Mouse (Mus musculus) c-Kit-negative CD71-positive TER-119-positive erythroid progenitor cells, embryonic 14.5 days (primary cell): ENCODE measurements at regions not wholly inside any gene's neighbourhood (a gene's known extent, or its start where the extent isn't known, plus 50 kb on each side); places are given as distances from the start of the nearest gene placed in this dataset.
"Not testable (repeated sequence)": the region's sequence is repeated elsewhere in the genome, so short reads cannot be mapped to it uniquely, and the experiment has no call there.

Experiments used
- DNase-seq: peaks from one replicate; pipeline ENCODE4 v3.0.0-alpha.2; 2013; ENCODE audit warnings: low read depth, low spot score

- no peak for DNase-seq
Observed at GRCm38 (mm10) chr3:58224696-58225095, 189.8 kb upstream of the Tsc22d2 start.

GRCm38 (mm10) chr3:58226447-58227321, 187.8 kb upstream of the Tsc22d2 start:
- no peak for DNase-seq

DNA sequence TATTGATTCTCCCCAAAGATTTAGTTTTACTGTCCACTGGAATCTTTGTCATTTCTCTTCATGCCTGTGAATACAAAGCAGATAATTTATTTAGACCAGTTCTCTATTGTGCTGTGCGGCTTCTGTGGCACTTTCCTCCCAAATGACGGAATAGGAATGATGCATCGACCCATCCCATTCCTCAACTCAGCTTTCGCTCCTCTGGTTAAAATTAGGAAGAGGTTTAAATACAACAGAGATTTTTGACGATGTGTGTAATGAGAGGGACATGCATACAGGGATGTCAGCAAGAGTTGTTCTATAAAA, 187.2 kb upstream of the Tsc22d2 start:
- no peak for DNase-seq

GRCm38 (mm10) chr3:58228189-58228588, 186.3 kb upstream of the Tsc22d2 start:
- DNase-seq = no peak

GRCm38 (mm10) chr3:58231746-58232145, 182.8 kb upstream of the Tsc22d2 start:
- DNase-seq = no peak

DNA sequence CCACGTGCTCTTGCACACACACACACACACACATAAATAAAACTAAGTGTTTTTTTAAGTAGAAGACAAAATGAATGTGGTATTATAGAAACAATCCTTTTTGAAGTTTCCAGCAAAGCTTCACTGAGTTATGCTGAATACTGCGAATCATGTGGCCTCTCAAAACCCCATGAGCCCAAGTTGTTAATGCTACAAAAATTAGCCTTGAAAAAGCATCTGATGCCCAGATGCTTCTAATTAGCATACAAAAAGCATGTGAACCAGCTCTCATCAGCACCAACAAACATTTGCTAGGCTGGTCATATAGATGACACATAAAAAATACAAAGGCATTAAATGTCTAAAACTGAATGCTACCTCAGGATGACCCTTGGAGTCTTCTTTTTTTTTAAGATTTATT, 181.2 kb upstream of the Tsc22d2 start:
- no peak for DNase-seq

DNA sequence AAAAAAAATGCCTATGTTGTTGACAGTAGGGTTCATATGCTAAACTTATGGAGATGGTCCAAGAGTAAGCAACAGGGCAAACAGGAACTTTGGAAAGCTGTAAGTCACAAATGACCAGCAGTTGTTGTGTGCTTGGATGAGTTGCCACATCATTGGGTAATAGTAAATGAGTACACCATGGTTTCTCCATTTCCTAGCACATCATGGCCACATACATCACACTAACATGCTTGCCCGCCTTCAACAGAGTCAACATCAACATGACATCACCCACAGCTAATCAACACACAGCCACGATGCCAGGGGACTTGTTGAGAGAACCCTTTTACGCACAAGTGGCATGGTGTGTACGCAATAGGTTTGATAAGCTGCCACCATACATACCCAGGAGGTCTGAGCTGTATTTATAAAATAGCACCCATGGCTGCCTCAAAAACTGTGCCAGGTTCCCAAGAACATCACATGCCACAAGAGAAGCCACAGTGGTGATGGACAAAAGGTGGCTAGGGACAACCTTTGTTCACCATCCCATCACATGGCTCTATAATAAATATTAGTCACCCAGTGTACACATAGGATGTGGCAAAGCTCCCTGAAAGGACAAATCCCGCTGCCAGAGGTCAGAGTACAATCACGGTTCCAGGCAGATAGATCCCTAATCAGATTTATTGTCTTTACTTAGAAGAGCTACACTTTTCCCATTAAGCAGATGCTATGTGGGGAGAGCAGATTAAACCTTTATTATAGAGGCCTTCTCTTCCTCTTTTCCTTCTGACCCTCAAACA, 179.5 kb upstream of the Tsc22d2 start:
- DNase-seq = no peak

DNA sequence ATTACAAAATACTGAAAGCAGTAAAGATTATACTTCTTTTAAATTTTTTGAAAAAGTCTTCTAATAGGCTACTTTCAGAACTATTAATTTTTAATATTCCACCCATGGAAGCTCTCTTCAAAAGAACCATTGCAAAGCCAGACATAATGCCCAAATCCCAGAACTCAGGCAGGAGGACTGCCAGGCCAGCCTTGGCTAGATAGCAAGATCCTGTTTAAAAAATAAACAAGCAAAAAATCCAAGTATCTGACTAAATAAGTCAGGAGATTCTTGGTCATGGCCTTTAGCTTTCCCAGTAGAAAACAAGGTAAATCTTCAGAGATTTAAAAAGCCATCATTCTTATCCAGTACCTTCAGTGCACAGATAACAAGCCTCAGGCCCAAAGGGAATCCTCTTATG, 176.4 kb upstream of the Tsc22d2 start:
- no peak for DNase-seq

- no peak for DNase-seq
Observed at GRCm38 (mm10) chr3:58240775-58241174, 173.7 kb upstream of the Tsc22d2 start.

DNA sequence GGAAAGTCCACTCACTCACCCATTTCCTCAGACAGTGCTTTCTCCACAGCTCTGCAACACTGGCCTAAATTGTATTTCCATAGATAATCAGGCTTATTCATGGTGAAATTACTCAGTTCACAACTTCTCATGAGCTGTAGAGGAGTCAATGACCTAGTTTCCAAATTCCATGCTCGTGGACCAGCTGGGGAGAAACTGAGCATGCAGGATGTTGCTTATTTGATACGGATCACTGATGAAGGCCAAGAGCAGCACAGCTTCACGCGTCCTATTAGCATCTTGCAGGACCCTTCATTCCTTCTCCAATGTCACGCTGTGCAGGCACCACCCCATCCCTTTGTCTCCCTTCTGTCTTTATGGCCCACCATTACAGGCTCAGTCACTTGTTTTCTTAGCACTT, 169.2 kb upstream of the Tsc22d2 start:
- no peak for DNase-seq

DNA sequence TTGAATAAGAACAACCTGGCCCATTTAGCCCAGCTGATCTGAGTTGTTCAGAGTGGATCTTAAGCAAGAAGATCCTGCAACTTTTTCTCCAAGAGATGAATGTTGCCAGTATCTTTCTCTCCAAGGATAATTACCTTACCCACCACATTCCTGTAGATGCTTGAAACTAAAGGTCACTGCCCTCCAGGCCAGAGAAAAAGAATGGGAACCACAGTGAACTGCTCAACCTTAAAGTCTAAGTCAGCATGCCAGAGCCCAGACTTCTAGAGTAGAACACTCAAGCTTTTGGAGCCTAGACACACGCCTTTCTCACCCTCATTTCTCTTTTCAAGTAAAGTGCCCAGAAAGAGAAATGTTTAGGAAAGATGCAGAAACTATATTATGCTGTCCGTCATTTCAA, 166.5 kb upstream of the Tsc22d2 start:
- DNase-seq = no peak

GRCm38 (mm10) chr3:58253942-58254341, 160.6 kb upstream of the Tsc22d2 start:
- DNase-seq = no peak

DNA sequence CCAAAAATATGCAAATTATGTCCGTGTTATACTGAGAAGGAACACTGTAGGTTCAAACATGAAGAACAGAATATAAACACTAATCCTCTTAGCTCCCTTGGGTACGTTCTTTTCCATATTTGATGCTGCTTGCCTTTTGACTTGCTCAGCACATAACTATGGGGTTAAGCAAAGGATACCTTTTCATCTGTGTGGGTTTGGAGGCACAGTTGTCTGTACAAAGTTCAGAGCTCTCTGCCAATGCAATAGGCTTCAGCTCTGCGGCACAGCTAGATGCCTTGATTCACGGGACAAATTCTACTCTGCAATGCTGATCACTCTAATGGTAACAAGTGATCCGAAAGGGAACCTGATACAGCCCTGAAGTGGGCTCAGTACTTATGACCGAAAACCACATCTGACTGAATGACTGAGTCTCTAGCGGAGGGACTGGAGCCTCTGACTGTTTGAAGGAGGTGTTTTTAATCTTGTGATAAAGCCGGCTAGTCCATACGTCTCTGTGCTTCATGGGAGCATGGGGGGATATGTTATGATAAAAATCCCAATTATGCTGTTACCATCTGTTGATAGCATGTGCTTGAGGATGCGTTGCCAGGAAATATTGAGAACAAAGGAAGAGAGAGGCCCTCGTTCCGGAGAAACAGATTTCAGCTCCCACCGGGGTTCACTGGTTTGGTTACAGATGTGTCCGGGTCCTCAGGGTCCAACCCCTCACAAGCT, 146.7 kb upstream of the Tsc22d2 start:
- no peak for DNase-seq

DNA sequence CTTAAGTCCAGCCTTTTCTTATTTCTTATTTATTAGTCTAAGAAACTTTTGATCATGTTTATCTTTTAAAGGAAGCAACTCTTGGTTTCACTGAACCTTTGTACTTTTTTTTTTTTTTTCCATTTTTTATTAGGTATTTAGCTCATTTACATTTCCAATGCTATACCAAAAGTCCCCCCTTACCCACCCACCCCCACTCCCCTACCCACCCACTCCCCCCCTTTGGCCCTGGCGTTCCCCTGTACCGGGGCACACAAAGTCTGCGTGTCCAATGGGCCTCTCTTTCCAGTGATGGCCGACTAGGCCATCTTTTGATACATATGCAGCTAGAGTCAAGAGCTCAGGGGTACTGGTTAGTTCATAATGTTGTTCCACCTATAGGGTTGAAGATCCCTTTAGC, 143.1 kb upstream of the Tsc22d2 start:
- DNase-seq = not testable (repeated sequence)

GRCm38 (mm10) chr3:58281291-58281690, 133.2 kb upstream of the Tsc22d2 start:
- DNase-seq = no peak

DNA sequence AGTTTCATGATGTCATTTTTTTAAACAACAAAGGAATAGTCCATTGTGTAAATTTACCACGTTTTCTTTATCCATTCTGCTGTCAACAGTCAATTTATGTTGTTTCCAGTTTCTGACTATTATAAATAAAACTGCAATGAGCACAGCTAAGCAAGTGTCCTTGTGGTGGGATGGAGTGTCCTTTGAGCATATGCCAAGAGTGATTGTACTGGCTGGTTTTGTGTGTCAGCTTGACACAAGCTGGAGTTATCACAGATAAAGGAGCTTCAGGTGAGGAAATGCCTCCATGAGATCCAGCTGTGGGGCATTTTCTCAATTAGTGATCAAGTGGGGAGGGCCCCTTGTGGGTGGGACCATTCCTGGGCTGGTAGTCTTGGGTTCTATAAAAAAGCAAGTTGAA, 130.1 kb upstream of the Tsc22d2 start:
- DNase-seq = not testable (repeated sequence)

- no peak for DNase-seq
Observed at GRCm38 (mm10) chr3:58295810-58296209, 118.7 kb upstream of the Tsc22d2 start.

- no peak for DNase-seq
Observed at GRCm38 (mm10) chr3:58300213-58300612, 114.3 kb upstream of the Tsc22d2 start.

DNA sequence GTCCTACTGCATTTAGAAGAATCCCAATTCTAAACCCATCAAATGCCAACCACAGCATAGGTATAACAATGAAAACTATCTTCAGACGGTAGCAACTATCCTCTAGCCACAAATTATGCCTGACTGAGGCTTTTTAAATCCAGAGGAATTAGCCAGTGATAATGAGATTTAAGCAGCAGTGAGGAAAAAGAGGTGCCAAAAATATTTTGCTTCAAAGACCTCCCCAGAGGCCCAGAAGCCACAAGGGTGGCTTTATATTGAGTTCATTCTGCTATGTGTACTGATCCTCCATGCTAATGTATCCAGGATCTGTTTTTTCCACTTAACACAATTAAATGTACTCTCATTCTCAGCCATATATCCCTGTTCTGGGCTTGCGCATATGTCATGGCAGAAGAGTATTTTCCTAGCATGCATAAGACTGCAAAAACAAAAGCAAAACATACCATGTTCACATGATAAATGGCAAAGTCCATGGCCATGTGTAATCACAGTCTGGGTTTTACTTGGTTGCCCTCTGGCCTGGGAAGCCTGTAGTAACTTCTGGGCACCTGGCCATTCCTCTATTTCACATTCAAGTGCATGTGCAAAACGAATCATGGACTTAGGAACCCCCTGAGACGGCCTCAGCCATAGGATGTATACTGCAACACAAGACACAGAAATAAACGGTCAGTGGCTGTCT, 113.6 kb upstream of the Tsc22d2 start:
- no peak for DNase-seq

GRCm38 (mm10) chr3:58302322-58302721, 112.2 kb upstream of the Tsc22d2 start:
- DNase-seq = no peak

DNA sequence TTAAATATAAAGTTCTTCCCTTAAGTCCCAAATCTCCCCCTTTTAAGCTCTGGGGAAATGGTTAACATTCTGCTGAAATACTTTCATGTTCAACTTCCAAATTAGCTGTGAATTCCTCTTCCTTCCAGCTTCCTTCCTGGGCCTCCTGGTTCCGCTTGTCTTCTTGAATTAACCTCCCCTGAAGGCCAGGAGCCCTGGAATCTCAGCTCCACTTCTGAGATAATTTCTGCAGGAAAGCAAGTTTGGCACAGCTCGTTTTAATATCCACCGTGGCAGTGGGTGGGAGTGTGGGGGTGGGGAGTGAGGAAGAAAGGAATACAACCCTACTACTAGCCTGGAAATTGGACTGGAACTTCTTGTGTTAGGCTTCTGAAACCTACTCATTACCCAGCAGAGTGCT, 110.8 kb upstream of the Tsc22d2 start:
- no peak for DNase-seq

GRCm38 (mm10) chr3:58309601-58310000, 104.9 kb upstream of the Tsc22d2 start:
- no peak for DNase-seq
